Mouse (Mus musculus) heart, embryonic 14.5 days (tissue): ENCODE data around the gene Ddx23. TPM values are rescaled to one million over a fixed set of nuclear protein-coding genes. Genes with fewer than 3 reads are reported as not detected.

ENCODE experiments used
- ATAC-seq: fragments of 200-750 bp; cut with Nextera tagmentation; 2 replicates; pipeline ENCODE4 v1.8.0; 2017; ENCODE audit warnings: low read depth, moderate TSS enrichment; ENCODE audit not compliant: insufficient number of reproducible peaks, insufficient read depth, low FRiP score
- H3K27ac ChIP-seq, 2 experiments: fragments of 200-500 bp in 1 of 2; fragments of 300-500 bp in 1 of 2; sonication (generic) in 1 of 2; replicated peaks in 1 of 2; 2 replicates each; pipeline ENCODE4 v1.5.1; 2012 to 2014; ENCODE audit warnings: low read depth in 2 of 2, low read length in 2 of 2, control low read depth in 1 of 2, mild to moderate bottlenecking in 1 of 2, mixed read lengths in 1 of 2; ENCODE audit not compliant: control insufficient read depth in 1 of 2, insufficient read depth in 1 of 2
- H3K27me3 ChIP-seq: fragments of 300-500 bp; sonication (generic); 2 replicates; pipeline ENCODE4 v1.6.1; 2014; ENCODE audit warnings: mild to moderate bottlenecking, low read length, control low read depth; ENCODE audit not compliant: control insufficient read depth, insufficient read depth
- H3K36me3 ChIP-seq: fragments of 300-500 bp; sonication (generic); 2 replicates; pipeline ENCODE4 v1.6.1; 2014; ENCODE audit warnings: mild to moderate bottlenecking, control low read depth, low read length, mixed read lengths; ENCODE audit not compliant: control insufficient read depth, insufficient read depth
- H3K4me1 ChIP-seq, 2 experiments: fragments of 200-500 bp in 1 of 2; fragments of 300-500 bp in 1 of 2; sonication (generic) in 1 of 2; 2 replicates each; pipeline ENCODE4 v1.6.1; 2012 to 2014; ENCODE audit warnings: low read length in 2 of 2, control low read depth in 1 of 2, mixed read lengths in 1 of 2; ENCODE audit not compliant: control insufficient read depth in 2 of 2, insufficient read depth in 2 of 2
- H3K4me2 ChIP-seq: fragments of 300-500 bp; sonication (generic); 2 replicates; pipeline ENCODE4 v1.6.1; 2014; ENCODE audit warnings: mild to moderate bottlenecking, low read length
- H3K4me3 ChIP-seq, 2 experiments: fragments of 200-500 bp in 1 of 2; fragments of 300-500 bp in 1 of 2; sonication (generic) in 1 of 2; 2 replicates each; pipeline ENCODE4 v1.5.1; 2012 to 2014; ENCODE audit warnings: low read length in 2 of 2, mild to moderate bottlenecking in 2 of 2, control low read depth in 1 of 2, low read depth in 1 of 2, moderate library complexity in 1 of 2; ENCODE audit not compliant: control insufficient read depth in 1 of 2, insufficient read depth in 1 of 2
- H3K9ac ChIP-seq: fragments of 300-500 bp; sonication (generic); 2 replicates; pipeline ENCODE4 v1.6.1; 2014; ENCODE audit warnings: mild to moderate bottlenecking, low read length
- H3K9me3 ChIP-seq: fragments of 300-500 bp; sonication (generic); 2 replicates; pipeline ENCODE4 v1.6.1; 2016; ENCODE audit warnings: low read length, control low read depth; ENCODE audit not compliant: control insufficient read depth
- WGBS: fragments of 180-500 bp; shearing (Covaris S2); extraction: QIAGEN DNeasy Blood & Tissue Kit; methylation state at CpG from one replicate; pipeline ENCODE4 v1.1.7; 2014; 5-methylcytosine and 5-hydroxymethylcytosine counted together
- polyA plus RNA-seq: library from polyadenylated mRNA; unstranded; fragments of >200 nt; fragmentation: Nextera tagmentation; extraction: Ambion mirVana; gene quantifications from 2 replicates; pipeline ENCODE4 v1.2.1, GENCODE M21; 2014

Gene Ddx23
- polyA plus RNA-seq, 1 experiment from 2014 or later, result 16.9 TPM

DNA sequence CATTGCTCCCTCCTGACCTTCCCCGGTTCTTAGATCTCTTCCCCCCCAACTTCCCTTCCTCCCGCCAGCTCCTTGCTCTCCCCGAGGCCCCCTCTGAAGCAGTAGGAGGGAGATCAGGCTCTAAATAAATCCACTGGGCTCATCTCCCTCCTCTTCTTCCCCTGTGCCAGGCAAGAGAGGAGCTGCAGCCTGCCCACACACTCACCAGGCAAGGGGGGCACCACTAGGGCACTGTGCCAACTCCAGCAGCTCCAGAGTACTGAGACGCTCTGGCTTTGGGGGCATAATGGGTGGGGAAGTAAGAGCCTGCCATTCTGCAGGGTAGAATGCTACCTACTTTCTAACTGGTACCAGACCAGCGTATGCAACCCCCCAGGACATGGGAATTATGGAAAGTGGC is 26.2 kb downstream of the Ddx23 start:
- WGBS, result 57% methylated on average over 5 of the region's 5 CpGs
- no peak overlapping the region for H3K4me3 ChIP-seq

DNA sequence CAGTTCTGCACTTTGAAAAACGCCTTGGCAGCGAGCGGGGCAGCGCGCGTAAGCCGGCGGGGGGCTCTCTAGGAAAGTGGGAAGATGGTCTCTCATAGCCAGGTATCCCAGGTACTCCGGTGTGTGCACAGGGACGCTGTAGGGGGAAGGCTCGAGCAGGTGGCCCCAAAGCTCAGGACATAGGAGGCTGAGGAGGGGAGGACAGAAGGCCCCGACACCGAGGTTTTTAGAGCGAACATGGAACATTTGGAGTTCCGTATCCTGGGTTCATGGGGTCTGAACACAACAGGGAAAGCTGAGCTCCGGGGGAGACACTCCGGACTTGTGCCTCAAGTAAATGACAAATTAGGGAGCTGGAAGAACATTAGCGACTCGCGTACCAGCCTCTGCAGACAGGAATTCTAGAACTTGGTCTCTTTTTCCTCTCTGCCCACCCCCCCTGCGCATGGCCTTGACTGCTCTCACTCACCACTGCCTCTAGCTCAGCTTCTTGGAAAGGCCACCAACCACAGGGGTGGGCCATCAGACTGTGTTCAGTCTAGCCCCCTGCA is 27.3 kb downstream of the Ddx23 start:
- H3K4me1 ChIP-seq, result peaks cover 17 to 31% of the 10 kb centered on the region in 2 experiments
- H3K9me3 ChIP-seq, result no peaks in the 10 kb centered on the region
- no peak overlapping the region for H3K27ac ChIP-seq
- no peaks in the 10 kb centered on the region for H3K36me3 ChIP-seq
- 5% methylated on average over 21 of the region's 21 CpGs for WGBS
- peaks cover 41% of the 10 kb centered on the region for H3K27me3 ChIP-seq
- H3K4me3 ChIP-seq, result peak overlapping the region; percentile 37 to 81
- H3K4me2 ChIP-seq, result peak overlapping the region; percentile 95
- peak overlapping the region; percentile 79 for H3K9ac ChIP-seq
- no peak for ATAC-seq

More for the DNA sequence above, 26.2 kb downstream of the Ddx23 start:
- Histone ChIP-seq H3K36me3 (0 out of 2 replicates have a peak, but pooled peaks cover 8% of the 10 kb centered on the region), H3K4me1 (peaks cover 17 to 25% of the 10 kb centered on the region in 2 experiments), H3K27ac (no peak overlapping the region), H3K4me2 (no peak overlapping the region), H3K27me3 (peaks cover 30% of the 10 kb centered on the region), H3K9me3 (no peaks in the 10 kb centered on the region), H3K9ac (no peak overlapping the region)
- ATAC-seq, result no peak

- H3K9ac ChIP-seq, result peak overlapping the region; percentile 79
- peak overlapping the region; percentile 81 to 82 for H3K4me3 ChIP-seq
- peaks cover 17 to 37% of the 10 kb centered on the region in 2 experiments for H3K4me1 ChIP-seq
- 0 out of 4 replicates have a peak overlapping the region, but pooled peaks of 1 of the 2 experiments have one; percentile 25 for H3K27ac ChIP-seq
- no peaks in the 10 kb centered on the region for H3K36me3 ChIP-seq
- peak; percentile 45; the same call in 1 of the 2 replicates for ATAC-seq
- H3K9me3 ChIP-seq, result no peaks in the 10 kb centered on the region
- peak overlapping the region; percentile 95 for H3K4me2 ChIP-seq
- WGBS, result 2% methylated on average over 51 of the region's 65 CpGs
- peaks cover 49% of the 10 kb centered on the region for H3K27me3 ChIP-seq
These were observed 28.1 kb downstream of the Ddx23 start for GRCm38 (mm10) chr15:98634541-98635081.

- peak overlapping the region; percentile 95 for H3K4me2 ChIP-seq
- no peak for ATAC-seq
- peak overlapping the region; percentile 81 to 82 for H3K4me3 ChIP-seq
- H3K9me3 ChIP-seq, result no peaks in the 10 kb centered on the region
- no peak overlapping the region for H3K27ac ChIP-seq
- peaks cover 51% of the 10 kb centered on the region for H3K27me3 ChIP-seq
- 2% methylated on average over 25 of the region's 25 CpGs for WGBS
- H3K4me1 ChIP-seq, result peaks cover 21 to 43% of the 10 kb centered on the region in 2 experiments
- H3K9ac ChIP-seq, result peak overlapping the region; percentile 79
- no peaks in the 10 kb centered on the region for H3K36me3 ChIP-seq
These were observed 28.7 kb downstream of the Ddx23 start for GRCm38 (mm10) chr15:98633822-98634470.

- Histone ChIP-seq H3K9ac (no peak overlapping the region), H3K27ac (no peak overlapping the region), H3K4me2 (peak overlapping the region; percentile 95), H3K27me3 (peaks cover 51% of the 10 kb centered on the region), H3K9me3 (no peaks in the 10 kb centered on the region), H3K4me3 (peak overlapping the region in 1 of 2 experiments; percentile 30; a peak in 2 of 4 replicates), H3K4me1 (peaks cover 27 to 49% of the 10 kb centered on the region in 2 experiments), H3K36me3 (no peaks in the 10 kb centered on the region)
- WGBS, result 3% methylated on average over 4 of the region's 4 CpGs
- ATAC-seq, result no peak
These were observed 29.8 kb downstream of the Ddx23 start for GRCm38 (mm10) chr15:98632921-98633320.

GRCm38 (mm10) chr15:98632107-98632744 is 30.5 kb downstream of the Ddx23 start:
- H3K4me2 ChIP-seq, result peak overlapping the region; percentile 66
- H3K4me1 ChIP-seq, result peaks cover 27 to 49% of the 10 kb centered on the region in 2 experiments
- ATAC-seq, result 0 out of 2 replicates have a peak, but pooled peaks have one; percentile 31
- no peaks in the 10 kb centered on the region for H3K36me3 ChIP-seq
- H3K27ac ChIP-seq, result no peak overlapping the region
- H3K27me3 ChIP-seq, result peaks cover 51% of the 10 kb centered on the region
- H3K9ac ChIP-seq, result peak overlapping the region; percentile 56
- WGBS, result under 1% methylated on average over 24 of the region's 25 CpGs
- no peaks in the 10 kb centered on the region for H3K9me3 ChIP-seq
- peak overlapping the region; percentile 30 to 47 for H3K4me3 ChIP-seq

- Histone ChIP-seq H3K4me2 (peak overlapping the region; percentile 66), H3K36me3 (no peaks in the 10 kb centered on the region), H3K4me1 (peaks cover 28 to 50% of the 10 kb centered on the region in 2 experiments), H3K4me3 (peak overlapping the region; percentile 30 to 47; a peak in 2 of 4 replicates), H3K27me3 (peaks cover 49% of the 10 kb centered on the region), H3K9ac (peak overlapping the region; percentile 56), H3K27ac (no peak overlapping the region), H3K9me3 (no peaks in the 10 kb centered on the region)
- no peak; the same call in 1 of the 2 replicates for ATAC-seq
- 1% methylated on average over 18 of the region's 18 CpGs for WGBS
These were observed 31.2 kb downstream of the Ddx23 start for GRCm38 (mm10) chr15:98631493-98631892.
